24 mouse cellular contexts compared by ENCODE assay signal in the genomic region with DNA sequence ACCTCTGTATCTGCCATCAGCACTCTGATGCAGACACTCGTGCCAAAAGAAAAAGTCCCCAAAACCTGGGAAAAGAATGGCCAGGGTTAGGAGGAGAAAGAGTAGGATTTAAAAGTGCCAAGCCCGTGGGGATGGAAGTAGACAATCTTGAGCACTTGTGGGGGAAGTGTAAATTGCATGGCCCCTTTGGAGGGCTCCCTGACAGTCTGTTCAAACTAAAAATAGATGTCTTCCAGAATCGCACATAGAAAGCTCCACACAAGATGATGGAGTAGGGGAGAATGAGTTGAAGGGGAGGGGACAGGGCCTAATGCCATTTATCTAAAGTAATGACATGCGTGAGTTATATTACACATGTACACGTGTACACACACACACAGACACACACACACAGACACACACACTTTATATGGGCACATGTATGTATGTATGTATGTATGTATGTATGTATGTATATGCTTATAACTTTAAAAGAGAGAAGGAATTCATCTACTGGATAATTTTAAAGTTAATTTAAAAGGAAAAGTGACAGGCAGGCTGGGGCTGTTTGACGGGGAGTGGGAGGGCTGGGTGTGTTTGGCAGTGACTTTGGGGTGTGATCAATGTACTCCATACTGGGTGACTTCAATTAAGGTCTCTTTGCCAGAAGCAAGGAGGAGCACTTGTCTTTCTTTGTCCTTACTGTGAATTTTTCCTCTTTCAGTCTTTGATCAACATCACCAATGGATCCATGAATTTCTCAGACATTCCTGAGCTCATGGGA.
DNase-seq lines count a peak whose midpoint lies in the region; ATAC-seq and TF ChIP-seq lines count a peak whose summit lies in the region.
"Had no signal": no experiment of that assay in that cellular context is flagged by ENCODE, and none has a peak within 500 bp of the region (broad histone marks: within the 10 kb centered on the region; RNA-seq: fewer than 3 reads in every experiment).

No protein-coding gene starts in this region.

- H3K36me3 ChIP-seq in forebrain, embryonic 13.5 days (ENCODE audit: poor library complexity, severe bottlenecking) = no peaks in the 10 kb centered on the region
- H3K36me3 ChIP-seq in forebrain, embryonic 10.5 days (replicated peaks) = no peaks in the 10 kb centered on the region
- H3K36me3 ChIP-seq in forebrain, postnatal 0 days (ENCODE audit: insufficient read depth) = no peaks in the 10 kb centered on the region
- H3K36me3 ChIP-seq: embryonic facial prominence, embryonic 10.5 days; G1E; heart, embryonic 15.5 days; hindbrain, embryonic 10.5 days; intestine, embryonic 15.5 days had no signal

- WGBS in forebrain, embryonic 13.5 days = 79% methylated on average over 6 of the region's 6 CpGs
- 87% methylated on average over 6 of the region's 6 CpGs for WGBS in forebrain, embryonic 10.5 days
- WGBS in forebrain, postnatal 0 days = 54% methylated on average over 6 of the region's 6 CpGs

- no peak for DNase-seq in forebrain, embryonic 10.5 days (ENCODE audit: extremely low spot score, low spot score)
- peak; percentile 20 for DNase-seq in gastrocnemius, adult 2 months
- DNase-seq in gastrocnemius, postnatal 36 days = no peak
- peak; percentile 28 for DNase-seq in ZHBTc4 (ENCODE audit: low read depth, low spot score)
- DNase-seq in forebrain, postnatal 0 days = peak; percentile 65
- no peak for DNase-seq in heart, postnatal 25 days (ENCODE audit: low spot score)
- DNase-seq: adrenal gland, postnatal 14 days; B cell, adult 2 months; cerebellum, adult 2 months; cerebellum, postnatal 10 days; gastrocnemius, postnatal 10 days; heart, adult 2 months; heart, postnatal 14 days; kidney, adult 2 months had no signal

- peaks cover 3% of the 10 kb centered on the region; the same call in 1 of the 2 replicates for H3K4me1 ChIP-seq in forebrain, embryonic 13.5 days
- H3K4me1 ChIP-seq in forebrain, embryonic 10.5 days = peaks cover 16% of the 10 kb centered on the region
- H3K4me1 ChIP-seq in forebrain, postnatal 0 days (ENCODE audit: insufficient read depth) = 0 out of 2 replicates have a peak, but pooled peaks cover 3% of the 10 kb centered on the region

- H3K9ac ChIP-seq in forebrain, embryonic 13.5 days = no peak overlapping the region
- H3K9ac ChIP-seq in forebrain, postnatal 0 days = no peak overlapping the region
- H3K9ac ChIP-seq: heart, embryonic 15.5 days; hindbrain, embryonic 14.5 days; intestine, embryonic 15.5 days had no signal

- H3K4me3 ChIP-seq in forebrain, embryonic 13.5 days = no peak overlapping the region
- H3K4me3 ChIP-seq in forebrain, embryonic 10.5 days = no peak overlapping the region
- no peak overlapping the region for H3K4me3 ChIP-seq in gastrocnemius, adult 2 months
- no peak overlapping the region for H3K4me3 ChIP-seq in forebrain, postnatal 0 days (ENCODE audit: low read depth, low read length)
- H3K4me3 ChIP-seq: embryonic facial prominence, embryonic 10.5 days; heart, adult 2 months; heart, embryonic 15.5 days; hindbrain, embryonic 10.5 days; intestine, embryonic 15.5 days had no signal

- no peak overlapping the region for H3K27ac ChIP-seq in forebrain, embryonic 13.5 days
- H3K27ac ChIP-seq in forebrain, embryonic 10.5 days = no peak overlapping the region
- H3K27ac ChIP-seq in gastrocnemius, adult 2 months = peak overlapping the region; percentile 66; the same call in 1 of the 2 replicates
- H3K27ac ChIP-seq in forebrain, postnatal 0 days (ENCODE audit: low read depth, low read length) = peak overlapping the region; percentile 68
- H3K27ac ChIP-seq: embryonic facial prominence, embryonic 10.5 days; heart, adult 2 months; heart, embryonic 15.5 days; hindbrain, embryonic 10.5 days; hindbrain, embryonic 14.5 days; intestine, embryonic 15.5 days had no signal

- H3K4me2 ChIP-seq in forebrain, embryonic 13.5 days = no peak overlapping the region
- no peak overlapping the region for H3K4me2 ChIP-seq in forebrain, postnatal 0 days (ENCODE audit: low read depth)
- H3K4me2 ChIP-seq: heart, embryonic 11.5 days; heart, embryonic 15.5 days; hindbrain, embryonic 14.5 days; intestine, embryonic 15.5 days had no signal

- TF ChIP-seq CTCF in gastrocnemius, adult 2 months (IDR thresholded peaks at IDR 0.05) = no peak
- peak; percentile 2; the same call in 1 of the 2 replicates for TF ChIP-seq CTCF in forebrain, postnatal 0 days (IDR thresholded peaks at IDR 0.05; ENCODE audit: low read depth)

- no peaks in the 10 kb centered on the region for H3K9me3 ChIP-seq in forebrain, embryonic 13.5 days (replicated peaks)
- no peaks in the 10 kb centered on the region for H3K9me3 ChIP-seq in forebrain, embryonic 10.5 days
- no peaks in the 10 kb centered on the region for H3K9me3 ChIP-seq in forebrain, postnatal 0 days (ENCODE audit: low read length)
- H3K9me3 ChIP-seq: embryonic facial prominence, embryonic 10.5 days; heart, embryonic 15.5 days; hindbrain, embryonic 10.5 days; intestine, embryonic 15.5 days had no signal

- intact Hi-C loops in gastrocnemius, adult 2 months (cut with DNase I) = no loop called here
- intact Hi-C loops in gastrocnemius, postnatal 36 days (cut with DNase I) = no loop called here
- intact Hi-C loops in heart, postnatal 25 days (cut with DNase I) = no loop called here

- peak; percentile 65; the same call in 1 of the 2 replicates for ATAC-seq in forebrain, embryonic 13.5 days
- peak; percentile 86 for ATAC-seq in forebrain, postnatal 0 days
- ATAC-seq: activated CD4-positive, CD25-positive, alpha-beta regulatory T cell, adult 4 months; CD4-positive, CD25-positive, alpha-beta regulatory T cell, adult 4 months; intestine, embryonic 15.5 days had no signal

- H3K27me3 ChIP-seq in forebrain, embryonic 13.5 days = no peaks in the 10 kb centered on the region
- H3K27me3 ChIP-seq in forebrain, embryonic 10.5 days (ENCODE audit: poor library complexity, severe bottlenecking) = no peaks in the 10 kb centered on the region
- H3K27me3 ChIP-seq in forebrain, postnatal 0 days (ENCODE audit: insufficient read depth, low read length) = no peaks in the 10 kb centered on the region
- H3K27me3 ChIP-seq: heart, embryonic 15.5 days; intestine, embryonic 15.5 days had no signal

Comparison
In these comparisons a context has a peak if more than half of its experiments do, and no peak if none do; other contexts are left out.
1. H3K27ac ChIP-seq: peak in gastrocnemius, adult 2 months (single experiment) and forebrain, postnatal 0 days (single experiment); none in forebrain, embryonic 13.5 days (single experiment) and forebrain, embryonic 10.5 days (single experiment).
2. DNase-seq: peak in gastrocnemius, adult 2 months (single experiment), ZHBTc4 (single experiment) and forebrain, postnatal 0 days (single experiment); none in forebrain, embryonic 10.5 days (single experiment), gastrocnemius, postnatal 36 days (0 of 2) and heart, postnatal 25 days (single experiment).